ENCODE assay signal across 10 mouse cellular contexts in the genomic region with DNA sequence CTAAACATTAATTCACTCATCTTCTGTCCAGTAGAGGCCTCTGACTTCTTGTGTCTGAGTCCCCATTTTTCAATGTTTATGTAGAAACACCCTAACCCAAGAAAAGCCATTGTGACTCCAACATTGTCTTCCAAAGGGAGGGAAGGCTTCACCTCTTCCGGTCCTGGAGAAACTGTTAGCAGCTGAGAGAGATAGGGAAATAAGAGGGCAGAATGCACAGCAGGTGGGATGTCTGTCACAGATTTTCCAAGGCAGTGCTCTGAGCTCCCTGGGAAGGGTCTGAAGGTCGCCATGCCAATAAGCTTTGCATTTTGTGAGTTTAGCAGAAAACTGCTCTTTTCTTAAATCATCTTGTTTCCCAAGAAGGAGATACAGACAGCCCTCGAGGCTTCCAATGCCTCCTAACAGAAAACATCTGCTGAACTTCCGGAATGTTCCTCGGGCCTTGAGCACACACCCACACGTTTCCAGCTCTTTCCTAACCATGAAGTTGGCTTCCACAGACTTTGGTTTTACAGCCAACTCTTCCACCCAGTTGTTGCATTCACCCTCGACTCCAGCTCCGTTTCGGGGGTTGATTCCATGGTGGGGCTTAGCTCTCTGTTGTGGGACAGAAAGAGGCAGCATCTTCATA.
A peak's percentile ranks its signal among the peaks of the same experiment; 100 is the strongest.
DNase-seq lines count a peak whose midpoint lies in the region; ATAC-seq and TF ChIP-seq lines count a peak whose summit lies in the region.
"Had no signal": no experiment of that assay in that cellular context is flagged by ENCODE, and none has a peak within 500 bp of the region (broad histone marks: within the 10 kb centered on the region; RNA-seq: fewer than 3 reads in every experiment).

No protein-coding gene starts in this region.

- no peak overlapping the region for H3K9ac ChIP-seq in kidney, postnatal 0 days (ENCODE audit: low read depth, low read length)
- H3K9ac ChIP-seq in embryonic facial prominence, embryonic 15.5 days = no peak overlapping the region

- H3K27ac ChIP-seq in kidney, postnatal 0 days = peak overlapping the region; percentile 31; the same call in 1 of the 2 replicates
- H3K27ac ChIP-seq in embryonic facial prominence, embryonic 15.5 days (replicated peaks) = peak overlapping the region; percentile 76
- H3K27ac ChIP-seq: macrophage had no signal

- H3K4me3 ChIP-seq in kidney, postnatal 0 days (replicated peaks; ENCODE audit: low read depth, low read length) = no peak overlapping the region
- no peak overlapping the region for H3K4me3 ChIP-seq in embryonic facial prominence, embryonic 15.5 days (replicated peaks)

- no peak overlapping the region for H3K4me2 ChIP-seq in kidney, postnatal 0 days (ENCODE audit: low read length)
- no peak overlapping the region for H3K4me2 ChIP-seq in embryonic facial prominence, embryonic 15.5 days (replicated peaks)

- H3K4me1 ChIP-seq in kidney, postnatal 0 days (replicated peaks; ENCODE audit: insufficient read depth, low read length) = peaks cover 26% of the 10 kb centered on the region; the same call in 1 of the 2 replicates
- peaks cover 57% of the 10 kb centered on the region for H3K4me1 ChIP-seq in embryonic facial prominence, embryonic 15.5 days

- TF ChIP-seq CTCF in kidney, postnatal 0 days (IDR thresholded peaks at IDR 0.05; ENCODE audit: low read depth) = no peak

- H3K36me3 ChIP-seq in kidney, postnatal 0 days (ENCODE audit: insufficient read depth, low read length) = 0 out of 2 replicates have a peak, but pooled peaks cover 3% of the 10 kb centered on the region
- H3K36me3 ChIP-seq in embryonic facial prominence, embryonic 15.5 days = no peaks in the 10 kb centered on the region

- WGBS in kidney, postnatal 0 days = 62% methylated on average over 9 of the region's 9 CpGs
- WGBS in embryonic facial prominence, embryonic 15.5 days = 31% methylated on average over 9 of the region's 9 CpGs

- DNase-seq in kidney, postnatal 0 days (ENCODE audit: low spot score) = peak; percentile 72
- DNase-seq in kidney, adult 8-10 months = no peak
- peak; percentile 52 for DNase-seq in ZHBTc4 (ENCODE audit: low read depth, low spot score)
- peak; percentile 61 for DNase-seq in lung, postnatal 25 days (ENCODE audit: low spot score)
- no peak for DNase-seq in left cerebral cortex, adult 9 months (ENCODE audit: low spot score in 2 of 2)
- no peak for DNase-seq in yolk sac, embryonic 10.5 days (ENCODE audit: low spot score)
- DNase-seq: embryo, embryonic 11 days had no signal

- H3K27me3 ChIP-seq in kidney, postnatal 0 days (ENCODE audit: insufficient read depth, low read length) = no peaks in the 10 kb centered on the region
- no peaks in the 10 kb centered on the region for H3K27me3 ChIP-seq in embryonic facial prominence, embryonic 15.5 days

- H3K9me3 ChIP-seq in kidney, postnatal 0 days (replicated peaks; ENCODE audit: low read length) = no peaks in the 10 kb centered on the region
- no peaks in the 10 kb centered on the region for H3K9me3 ChIP-seq in embryonic facial prominence, embryonic 15.5 days (replicated peaks)

- no peak for ATAC-seq in kidney, postnatal 0 days (replicated peaks; ENCODE audit: low FRiP score, low read depth)
- ATAC-seq in embryonic facial prominence, embryonic 15.5 days (ENCODE audit: insufficient number of reproducible peaks, low FRiP score, low TSS enrichment, low read depth) = no peak
- ATAC-seq: inflammation-experienced regulatory T-cells, adult 6 months had no signal

Comparison
In these comparisons a context has a peak if more than half of its experiments do, and no peak if none do; other contexts are left out.
1. DNase-seq: peak in kidney, postnatal 0 days (single experiment), ZHBTc4 (single experiment) and lung, postnatal 25 days (single experiment); none in kidney, adult 8-10 months (0 of 2), left cerebral cortex, adult 9 months (0 of 2) and yolk sac, embryonic 10.5 days (single experiment).